Mouse (Mus musculus) adrenal gland, postnatal 36 days (tissue): Measurements from ENCODE around the gene Dhodh. TPM values are rescaled to one million over a fixed set of nuclear protein-coding genes. Genes with fewer than 3 reads are reported as not detected.

Experiments used
- DNase-seq, 2 experiments: peaks; one replicate each; pipeline ENCODE4 v3.0.0; 2021; ENCODE audit warnings: mixed read lengths in 1 of 2
- long read RNA-seq, 2 experiments: library from polyadenylated mRNA; stranded (forward); transcript quantifications; one replicate each; pipeline ENCODE4 v2.0.0; 2021; ENCODE audit warnings: borderline sequencing depth in 2 of 2
- total RNA-seq, 2 experiments: library from RNA; stranded (reverse); gene quantifications; 2 replicates each; pipeline ENCODE4 v1.2.3; 2021

Gene Dhodh
- total RNA-seq: 10 to 100 TPM; 20.3 to 25.7 TPM
- long read RNA-seq, experiment 1, transcript Dhodh-201 (9 exons, 2,039 nt): major isoform, 31 of 39 reads
- long read RNA-seq, experiment 1, partial matches to known transcripts: 2 of 39 reads
- long read RNA-seq, experiment 1, other reads (novel, unspliced or antisense): 6 of 39 reads
- long read RNA-seq, experiment 2, transcript Dhodh-201 (9 exons, 2,039 nt): major isoform, 6 of 9 reads
- long read RNA-seq, experiment 2, partial matches to known transcripts: 1 of 9 reads
- long read RNA-seq, experiment 2, other reads (novel, unspliced or antisense): 2 of 9 reads

- peak; percentile 97 for DNase-seq
These were observed at the start of gene Dhodh for GRCm38 (mm10) chr8:109608271-109609152. Dhodh (minus strand) TSS chr8:109608673.

GRCm38 (mm10) chr8:109656860-109657259 lies 48.4 kb upstream of the Dhodh start:
- DNase-seq: no peak

GRCm38 (mm10) chr8:109650801-109651200 lies 42.3 kb upstream of the Dhodh start:
- no peak for DNase-seq

DNA sequence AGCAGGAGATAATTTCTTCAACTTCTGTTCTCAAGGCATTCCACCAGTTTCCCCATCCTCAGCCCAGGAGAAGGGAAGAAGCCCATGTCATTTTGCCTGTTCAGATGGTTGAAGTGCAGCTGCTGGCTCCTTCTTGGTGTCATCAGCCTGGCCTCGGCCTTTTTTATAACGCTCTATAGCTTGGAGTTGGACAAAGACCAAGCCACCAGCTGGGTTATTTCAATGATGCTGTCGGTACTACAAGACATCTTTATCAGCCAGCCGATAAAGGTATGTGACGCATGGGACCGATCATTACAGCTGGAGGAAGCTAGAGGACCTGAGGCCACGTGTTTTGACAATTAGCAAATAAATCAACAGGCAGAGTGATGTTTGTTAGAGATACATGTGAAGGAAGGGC lies 40.0 kb upstream of the Dhodh start:
- no peak for DNase-seq

DNA sequence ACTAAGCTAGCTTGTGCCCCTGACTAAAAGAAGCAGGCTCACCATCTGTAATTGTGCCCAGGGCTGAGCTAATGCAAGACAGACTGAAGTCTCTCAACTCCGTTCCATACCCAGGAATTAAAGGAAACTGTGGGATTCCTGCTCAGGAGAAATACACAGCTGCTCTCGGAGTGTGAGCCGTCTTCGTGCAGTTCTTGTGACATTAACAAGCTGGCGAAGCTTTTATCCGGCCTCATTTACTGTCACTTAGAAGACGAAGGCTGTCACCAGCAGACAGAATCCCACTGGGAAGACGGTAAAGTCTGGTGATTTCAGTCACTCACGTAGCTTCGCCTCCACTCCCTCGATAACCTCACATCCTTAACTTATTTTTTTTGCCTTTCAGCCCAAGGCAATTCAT lies 38.9 kb upstream of the Dhodh start:
- DNase-seq: no peak

- DNase-seq: no peak
These were observed 32.8 kb upstream of the Dhodh start for GRCm38 (mm10) chr8:109641236-109641635.

- DNase-seq: no peak
These were observed 31.9 kb upstream of the Dhodh start for GRCm38 (mm10) chr8:109640410-109640809.

DNA sequence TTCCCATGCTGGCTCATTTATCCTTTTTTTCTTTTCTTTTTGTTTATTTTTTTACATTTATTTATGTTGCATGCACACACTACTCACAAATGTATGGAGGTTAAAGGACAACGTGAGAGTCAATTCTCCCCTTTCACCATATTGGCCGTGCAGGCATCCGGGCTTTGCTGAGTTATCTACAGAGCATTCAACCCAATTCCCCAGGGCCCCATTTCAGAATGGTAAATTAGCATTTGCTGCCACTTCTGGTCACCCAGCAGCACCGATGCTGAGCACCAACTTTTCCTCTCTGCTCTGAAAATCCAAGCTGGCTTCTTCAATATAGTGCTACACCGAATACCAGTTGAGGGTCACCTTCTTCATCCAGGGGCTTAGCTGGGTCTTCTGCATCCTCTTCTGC lies 30.4 kb upstream of the Dhodh start:
- DNase-seq: no peak

DNA sequence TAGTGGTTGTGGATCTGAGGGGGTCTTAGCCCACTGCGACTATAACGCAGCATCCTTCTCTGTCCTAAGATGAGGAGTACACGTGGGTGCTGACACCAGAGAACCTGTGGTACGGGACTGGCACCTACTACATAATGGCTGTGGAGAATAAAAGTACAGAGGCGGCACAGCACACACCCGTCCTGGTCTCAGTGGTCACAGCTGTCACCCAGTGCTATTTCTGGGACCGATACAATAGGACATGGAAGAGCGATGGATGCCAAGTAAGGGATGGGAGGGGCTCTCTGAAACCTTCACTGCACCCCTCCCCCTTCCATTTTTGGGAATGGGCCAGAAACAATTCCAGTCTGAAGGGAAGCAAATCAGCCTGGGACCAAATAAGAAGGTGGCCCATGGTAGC lies 26.7 kb upstream of the Dhodh start:
- no peak for DNase-seq

- no peak for DNase-seq
These were observed 24.0 kb upstream of the Dhodh start for GRCm38 (mm10) chr8:109632498-109632897.

GRCm38 (mm10) chr8:109628638-109629037 lies 20.2 kb upstream of the Dhodh start:
- DNase-seq: no peak

DNA sequence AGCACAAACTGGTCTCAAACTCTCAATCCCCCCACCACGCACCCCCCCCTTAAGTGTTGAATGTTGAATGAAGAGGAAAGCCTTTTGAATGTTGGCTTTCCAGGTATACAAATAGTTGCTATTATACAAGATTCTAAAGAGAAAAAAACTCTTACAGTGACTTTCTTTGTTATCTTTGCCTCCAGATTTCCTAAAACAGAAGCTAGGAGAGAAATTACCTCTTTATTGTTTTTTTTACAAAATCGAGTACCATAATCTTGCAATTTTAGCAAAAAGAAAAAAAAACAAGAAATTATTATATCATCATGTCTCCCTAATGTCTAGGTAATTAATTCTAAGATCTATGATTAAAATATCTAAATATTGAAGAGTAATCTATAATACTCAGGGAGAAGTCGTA lies 7.1 kb upstream of the Dhodh start:
- no peak for DNase-seq

DNA sequence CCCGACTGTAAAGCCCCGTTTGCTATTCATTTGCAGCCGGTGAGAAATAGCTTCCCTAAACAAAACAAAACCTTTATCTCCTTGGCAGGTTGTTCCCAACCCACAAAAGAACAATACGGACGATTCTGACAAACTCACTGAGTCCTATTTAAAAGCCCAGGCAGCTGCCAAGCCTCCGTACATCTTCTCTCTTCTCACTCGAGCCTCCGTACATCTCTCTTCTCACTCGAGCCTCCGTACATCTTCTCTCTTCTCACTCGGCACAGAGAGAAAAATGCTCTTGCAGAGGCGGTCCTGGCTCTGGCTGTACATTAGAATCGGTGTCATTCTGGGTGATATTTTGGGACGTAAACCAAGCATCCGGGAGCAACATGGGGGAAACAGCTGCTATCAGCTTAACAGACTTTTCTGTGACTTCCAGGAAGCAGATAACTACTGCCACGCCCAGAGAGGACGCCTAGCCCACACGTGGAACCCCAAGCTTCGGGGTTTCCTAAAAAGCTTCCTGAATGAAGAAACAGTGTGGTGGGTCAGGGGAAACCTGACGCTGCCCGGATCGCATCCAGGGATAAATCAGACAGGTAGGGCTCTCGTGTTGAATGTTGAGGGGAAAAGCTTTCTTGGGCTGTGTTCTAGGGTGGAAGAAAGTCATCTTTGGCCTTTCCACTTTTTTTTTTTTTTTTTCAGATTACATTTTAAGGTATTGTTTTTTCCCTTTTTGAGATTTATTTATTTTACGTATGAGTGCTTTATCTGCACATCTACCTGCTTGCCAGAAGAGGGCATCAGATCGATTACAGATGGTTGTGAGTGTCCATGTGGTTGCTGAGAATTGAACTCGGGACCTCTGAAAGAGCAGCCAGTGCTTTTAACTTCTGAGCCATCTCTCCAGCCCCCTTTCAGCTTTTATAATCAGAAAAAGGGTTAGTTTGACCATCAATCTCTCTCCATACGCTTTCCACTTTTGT lies 6.1 kb upstream of the Dhodh start, which contains the start of gene Pkd1l3:
Gene Pkd1l3, plus strand, starts transcription at position 275 of the 968 bp plus-strand sequence.
- DNase-seq: no peak

DNA sequence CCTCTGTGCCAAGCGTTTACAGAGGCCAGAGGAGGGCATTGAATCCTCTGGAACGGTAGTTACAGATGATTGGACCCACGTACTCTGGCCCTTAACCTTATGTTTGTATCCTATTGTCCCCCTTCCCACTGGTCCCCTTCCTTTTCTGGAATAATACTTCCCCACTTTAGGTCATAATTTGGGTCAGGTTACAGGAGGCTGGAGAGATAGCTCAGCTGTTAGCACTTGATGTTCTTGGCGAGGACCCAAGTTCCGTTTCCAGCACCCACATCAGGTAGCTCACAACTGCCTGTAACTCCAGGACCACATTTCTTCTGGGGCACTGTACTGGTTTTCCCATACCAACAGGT lies 655 bp upstream of the Dhodh start:
- peak in 1 of 2 experiments; percentile 31 for DNase-seq

DNA sequence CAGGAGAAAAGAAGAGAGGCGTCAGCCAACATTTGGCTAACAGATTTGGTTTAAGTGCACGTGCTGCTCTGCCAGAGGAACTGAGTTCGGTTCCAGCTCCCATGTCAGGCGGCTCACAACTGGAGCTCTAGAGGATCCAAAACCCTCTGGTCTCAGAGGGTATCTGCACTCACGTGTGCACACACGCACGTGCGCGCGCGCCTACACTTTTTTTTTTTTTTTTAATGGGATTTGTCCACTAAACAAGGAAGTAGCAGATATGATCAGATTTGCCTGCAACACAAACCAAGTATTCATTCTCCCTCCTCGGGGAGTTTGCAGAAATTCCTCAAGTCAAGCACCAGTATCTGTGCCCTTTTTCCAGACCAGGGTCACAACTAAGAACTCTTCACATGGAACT lies 823 bp downstream of the Dhodh start:
- DNase-seq: no peak

DNA sequence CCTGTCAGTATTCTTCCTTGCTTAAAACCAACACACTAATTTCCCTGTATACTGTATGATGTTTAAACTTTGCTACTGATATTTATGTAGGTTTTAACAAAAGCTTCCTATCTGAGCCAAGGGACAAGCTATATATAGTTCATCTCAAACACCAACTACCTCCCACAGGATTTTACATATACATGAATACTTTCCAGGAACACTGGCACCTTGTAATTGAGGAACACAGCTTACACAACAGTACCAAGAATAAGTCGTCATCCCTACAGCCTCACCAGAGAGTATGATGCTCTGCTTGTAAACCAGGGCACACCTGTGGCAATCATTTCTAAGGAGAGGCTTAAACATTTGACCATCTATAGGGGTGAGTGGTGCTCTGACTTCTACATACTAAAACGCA lies 1.7 kb downstream of the Dhodh start:
- DNase-seq: no peak

GRCm38 (mm10) chr8:109595854-109596253 lies 12.6 kb downstream of the Dhodh start:
- peak; percentile 48 to 67 for DNase-seq

DNA sequence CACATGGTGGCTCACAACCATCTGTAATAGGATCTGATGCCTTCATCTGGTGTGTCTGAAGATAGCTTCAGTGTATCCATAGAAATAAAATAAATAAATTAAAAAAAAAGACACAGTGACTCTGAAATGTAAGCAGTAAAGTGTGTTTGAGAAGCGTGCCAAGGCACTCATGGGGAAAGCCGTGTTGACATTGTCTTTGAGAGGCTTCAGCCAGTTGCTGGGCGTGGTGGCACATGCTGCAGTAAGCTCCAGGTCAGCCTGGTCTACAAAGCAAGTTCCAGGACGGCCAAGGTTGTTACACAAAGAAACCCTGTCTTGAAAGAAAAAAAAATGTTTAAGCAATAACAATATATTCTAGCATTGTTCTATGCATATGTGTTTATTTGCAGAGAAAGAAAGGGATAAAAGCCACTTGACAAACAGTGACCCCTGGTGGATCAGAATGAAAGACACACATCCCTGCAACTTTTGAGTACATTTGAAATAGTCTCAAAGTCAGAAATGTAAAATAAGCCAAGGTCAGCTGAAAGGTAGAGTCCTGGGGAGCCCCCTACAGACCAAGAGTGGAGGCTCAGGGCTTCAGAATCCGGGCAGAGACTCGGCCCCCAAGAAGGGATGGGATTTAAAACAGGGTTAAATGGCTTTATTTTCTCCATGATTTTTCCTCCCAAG lies 15.2 kb downstream of the Dhodh start:
- DNase-seq: peak in 1 of 2 experiments; percentile 28

DNA sequence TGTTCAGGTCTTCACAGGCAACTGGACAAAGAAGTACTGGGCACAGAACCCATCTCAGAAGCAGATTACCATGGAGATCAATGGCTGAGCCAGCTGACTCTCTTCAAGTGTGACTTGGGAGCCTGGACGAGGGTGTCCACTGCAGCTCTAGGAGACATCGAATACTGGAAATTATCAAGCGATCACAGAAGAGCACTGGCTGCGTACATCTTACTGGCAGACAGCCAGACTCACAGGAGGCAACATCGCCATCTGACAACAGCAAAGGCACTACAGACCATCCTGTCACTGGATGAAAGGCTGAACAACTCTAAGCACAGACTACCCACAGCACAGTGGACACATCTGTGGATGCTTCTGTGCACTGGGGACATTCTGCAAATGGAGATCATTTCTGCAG lies 16.3 kb downstream of the Dhodh start:
- DNase-seq: no peak

GRCm38 (mm10) chr8:109591367-109591766 lies 17.1 kb downstream of the Dhodh start:
- no peak for DNase-seq

GRCm38 (mm10) chr8:109590901-109591300 lies 17.6 kb downstream of the Dhodh start:
- no peak for DNase-seq
